In genomic region chr2:35557911-35558825, GRCm38 (mm10) we compare ENCODE assay signal across 8 mouse cellular contexts. TPM values are rescaled to one million over a fixed set of nuclear protein-coding genes. Genes with fewer than 3 reads are reported as not detected.
DNase-seq lines count a peak whose midpoint lies in the region; ATAC-seq and TF ChIP-seq lines count a peak whose summit lies in the region.

Gene Dab2ip (plus strand): TSS chr2:35558266.

- H3K27me3 ChIP-seq in kidney, embryonic 14.5 days (ENCODE audit: control insufficient read depth, insufficient read depth, low read length): no peaks in the 10 kb centered on the region
- no peaks in the 10 kb centered on the region for H3K27me3 ChIP-seq in forebrain, postnatal 0 days (ENCODE audit: insufficient read depth, low read length)
- 0 out of 2 replicates have a peak, but pooled peaks cover 3% of the 10 kb centered on the region for H3K27me3 ChIP-seq in neural tube, embryonic 15.5 days (replicated peaks)

- WGBS in kidney, embryonic 14.5 days: 18% methylated on average over 29 of the region's 29 CpGs
- WGBS in forebrain, postnatal 0 days: 64% methylated on average over 29 of the region's 29 CpGs
- 32% methylated on average over 29 of the region's 29 CpGs for WGBS in neural tube, embryonic 15.5 days

- peak; percentile 77 for ATAC-seq in kidney, embryonic 14.5 days (ENCODE audit: low FRiP score, low TSS enrichment)
- ATAC-seq in forebrain, postnatal 0 days: no peak; the same call in 1 of the 2 replicates
- ATAC-seq in neural tube, embryonic 15.5 days (ENCODE audit: low FRiP score): no peak; the same call in 1 of the 2 replicates

- H3K9ac ChIP-seq in kidney, embryonic 14.5 days (ENCODE audit: low read depth, low read length): peak within 1 kb of the TSS; percentile 38; the same call in 1 of the 2 replicates
- no peak within 1 kb of the TSS for H3K9ac ChIP-seq in forebrain, postnatal 0 days
- H3K9ac ChIP-seq in neural tube, embryonic 15.5 days (replicated peaks): 0 out of 2 replicates have a peak within 1 kb of the TSS, but pooled peaks have one; percentile 8

- peak within 1 kb of the TSS; percentile 22 for H3K4me3 ChIP-seq in kidney, embryonic 14.5 days (ENCODE audit: low read length)
- no peak within 1 kb of the TSS for H3K4me3 ChIP-seq in forebrain, postnatal 0 days (ENCODE audit: low read depth, low read length)
- peak within 1 kb of the TSS; percentile 55 for H3K4me3 ChIP-seq in left cerebral cortex, adult 2 months
- no peak within 1 kb of the TSS for H3K4me3 ChIP-seq in neural tube, embryonic 15.5 days (replicated peaks)

- no peaks in the 10 kb centered on the region for H3K9me3 ChIP-seq in kidney, embryonic 14.5 days (ENCODE audit: control insufficient read depth, low read length)
- H3K9me3 ChIP-seq in forebrain, postnatal 0 days (ENCODE audit: low read length): no peaks in the 10 kb centered on the region
- H3K9me3 ChIP-seq in neural tube, embryonic 15.5 days (replicated peaks): no peaks in the 10 kb centered on the region

- intact Hi-C loops in heart, postnatal 36 days (cut with DNase I): no loop called here
- intact Hi-C loops in left cerebral cortex, adult 2 months (cut with DNase I): loop anchor here (2.0 to 5.0 kb wide), 5 partner anchors 49 to 211 kb away; no protein-coding TSS in a partner anchor

- peak within 1 kb of the TSS; percentile 43 for H3K4me2 ChIP-seq in kidney, embryonic 14.5 days (replicated peaks; ENCODE audit: low read depth, low read length)
- H3K4me2 ChIP-seq in forebrain, postnatal 0 days (ENCODE audit: low read depth): no peak within 1 kb of the TSS
- peak within 1 kb of the TSS; percentile 35 for H3K4me2 ChIP-seq in neural tube, embryonic 15.5 days

- peak within 1 kb of the TSS; percentile 71 for H3K27ac ChIP-seq in kidney, embryonic 14.5 days (ENCODE audit: low read depth, low read length)
- no peak within 1 kb of the TSS for H3K27ac ChIP-seq in forebrain, postnatal 0 days (ENCODE audit: low read depth, low read length)
- H3K27ac ChIP-seq in left cerebral cortex, adult 2 months: peak within 1 kb of the TSS; percentile 94
- H3K27ac ChIP-seq in neural tube, embryonic 15.5 days (replicated peaks): peak within 1 kb of the TSS; percentile 63

- no peaks in the 10 kb centered on the region for H3K36me3 ChIP-seq in kidney, embryonic 14.5 days (ENCODE audit: control insufficient read depth, insufficient read depth, low read length)
- no peaks in the 10 kb centered on the region for H3K36me3 ChIP-seq in forebrain, postnatal 0 days (ENCODE audit: insufficient read depth)
- no peaks in the 10 kb centered on the region for H3K36me3 ChIP-seq in neural tube, embryonic 15.5 days

- DNase-seq in kidney, adult 9 months: no peak
- no peak for DNase-seq in adrenal gland, postnatal 4 days (ENCODE audit: low spot score in 2 of 2)
- peak; percentile 16 for DNase-seq in forebrain, postnatal 0 days
- peak; percentile 28 to 40 for DNase-seq in heart, postnatal 36 days
- peak; percentile 43 to 67 for DNase-seq in left cerebral cortex, adult 2 months (ENCODE audit: extremely low spot score in 1 of 2, low spot score in 2 of 2)
- DNase-seq in thymus, postnatal 25 days: no peak

- peaks cover 22% of the 10 kb centered on the region for H3K4me1 ChIP-seq in kidney, embryonic 14.5 days (ENCODE audit: control insufficient read depth, insufficient read depth, low read length)
- H3K4me1 ChIP-seq in forebrain, postnatal 0 days (ENCODE audit: insufficient read depth): no peaks in the 10 kb centered on the region
- peaks cover 31% of the 10 kb centered on the region for H3K4me1 ChIP-seq in neural tube, embryonic 15.5 days

- no peak for TF ChIP-seq CTCF in forebrain, postnatal 0 days (IDR thresholded peaks at IDR 0.05; ENCODE audit: low read depth)
- TF ChIP-seq CTCF in left cerebral cortex, adult 2 months (IDR thresholded peaks at IDR 0.05): no peak

RNA-seq across cellular contexts. Expression of gene Dab2ip, which starts in this region (rescaled TPM):
- polyA plus RNA-seq in kidney, embryonic 14.5 days (2014; fragmentation: Nextera tagmentation; extraction: Ambion mirVana): 36.0 and 42.4 TPM in 2 replicates
- total RNA-seq in adrenal gland, postnatal 4 days (2021): 10 to 100 TPM; 74.4 to 77.6 TPM
- total RNA-seq in forebrain, postnatal 0 days (2014; rRNA removed): 112 and 119 TPM in 2 replicates
- polyA plus RNA-seq in forebrain, postnatal 0 days (2015; fragmentation: Nextera tagmentation; extraction: Ambion mirVana): 54.9 and 65.4 TPM in 2 replicates
- 10 to 100 TPM; 41.7 to 54.2 TPM for total RNA-seq in heart, postnatal 36 days (2021)
- 100 to 1,000 TPM; 144 to 152 TPM for total RNA-seq in left cerebral cortex, adult 2 months (2021)
- 51.5 and 62.4 TPM in 2 replicates for polyA plus RNA-seq in neural tube, embryonic 15.5 days (2015; fragmentation: Nextera tagmentation; extraction: Ambion mirVana)

Comparison
In these comparisons a context has a peak if more than half of its experiments do, and no peak if none do; other contexts are left out.
1. H3K4me3 ChIP-seq: peak in kidney, embryonic 14.5 days (single experiment) and left cerebral cortex, adult 2 months (single experiment); none in forebrain, postnatal 0 days (single experiment) and neural tube, embryonic 15.5 days (single experiment).
2. DNase-seq: peak in forebrain, postnatal 0 days (single experiment), heart, postnatal 36 days (2 of 2) and left cerebral cortex, adult 2 months (2 of 2); none in kidney, adult 9 months (single experiment), adrenal gland, postnatal 4 days (0 of 2) and thymus, postnatal 25 days (single experiment).